Mouse (Mus musculus) forebrain, embryonic 12.5 days (tissue): ENCODE data around the gene Rbms3. TPM values are rescaled to one million over a fixed set of nuclear protein-coding genes. Genes with fewer than 3 reads are reported as not detected.

ENCODE experiments used
- ATAC-seq: fragments of 200-750 bp; cut with Nextera tagmentation; 2 replicates; pipeline ENCODE4 v1.8.0; 2017; ENCODE audit warnings: moderate TSS enrichment; ENCODE audit not compliant: low FRiP score
- H3K27ac ChIP-seq: fragments of 300-500 bp; sonication (generic); 2 replicates; pipeline ENCODE4 v1.5.1; 2016; ENCODE audit warnings: mild to moderate bottlenecking
- H3K27me3 ChIP-seq: fragments of 300-500 bp; sonication (generic); 2 replicates; pipeline ENCODE4 v1.6.1; 2016; ENCODE audit warnings: mild to moderate bottlenecking
- H3K36me3 ChIP-seq: fragments of 300-500 bp; sonication (generic); replicated peaks from 2 replicates; pipeline ENCODE4 v1.6.1; 2016; ENCODE audit warnings: mild to moderate bottlenecking
- H3K4me1 ChIP-seq: fragments of 300-500 bp; sonication (generic); 2 replicates; pipeline ENCODE4 v1.6.1; 2016
- H3K4me2 ChIP-seq: fragments of 300-500 bp; sonication (generic); 2 replicates; pipeline ENCODE4 v1.6.1; 2016; ENCODE audit warnings: mild to moderate bottlenecking, moderate library complexity
- H3K4me3 ChIP-seq: fragments of 300-500 bp; sonication (generic); replicated peaks from 2 replicates; pipeline ENCODE4 v1.5.1; 2016; ENCODE audit warnings: mild to moderate bottlenecking
- H3K9ac ChIP-seq: fragments of 300-500 bp; sonication (generic); 2 replicates; pipeline ENCODE4 v1.6.1; 2016; ENCODE audit warnings: mild to moderate bottlenecking
- H3K9me3 ChIP-seq: fragments of 300-500 bp; sonication (generic); 2 replicates; pipeline ENCODE4 v1.6.1; 2016
- WGBS: fragments of 180-500 bp; shearing (Covaris S2); methylation state at CpG from one replicate; pipeline ENCODE4 v1.1.7; 2016; 5-methylcytosine and 5-hydroxymethylcytosine counted together
- polyA plus RNA-seq: library from polyadenylated mRNA; unstranded; fragments of >200 nt; fragmentation: Nextera tagmentation; extraction: Ambion mirVana; gene quantifications from 2 replicates; pipeline ENCODE4 v1.2.1, GENCODE M21; 2016

Rbms3 gene
- polyA plus RNA-seq, 1 experiment from 2014 or later, result 14.1 TPM

DNA sequence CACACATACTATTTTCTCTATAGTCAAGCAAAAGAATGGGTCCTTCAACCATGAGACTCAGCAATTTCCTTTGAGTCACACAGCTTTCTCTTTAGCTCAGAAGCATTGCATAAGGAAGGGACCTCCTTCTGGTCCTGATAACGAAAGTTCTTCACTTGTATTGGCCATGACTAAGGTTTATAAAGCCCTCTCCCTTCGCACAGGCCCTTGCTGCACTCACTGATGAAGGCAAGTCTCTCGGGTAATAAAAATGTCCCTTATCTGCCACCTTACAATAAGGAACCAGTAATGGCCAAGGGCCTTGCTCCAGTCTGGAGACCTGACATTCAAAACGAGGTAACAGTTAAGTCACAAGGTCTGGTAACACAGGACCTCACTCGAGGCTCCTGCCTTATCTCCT, 905.1 kb downstream of the Rbms3 start:
- H3K4me2 ChIP-seq, result no peak overlapping the region
- 82% methylated on average over 5 of the region's 5 CpGs for WGBS
- no peak overlapping the region for H3K27ac ChIP-seq
- H3K9me3 ChIP-seq, result no peaks in the 10 kb centered on the region
- no peaks in the 10 kb centered on the region for H3K27me3 ChIP-seq
- no peaks in the 10 kb centered on the region for H3K36me3 ChIP-seq
- no peak overlapping the region for H3K4me3 ChIP-seq
- no peak for ATAC-seq
- H3K4me1 ChIP-seq, result no peaks in the 10 kb centered on the region
- no peak overlapping the region for H3K9ac ChIP-seq

DNA sequence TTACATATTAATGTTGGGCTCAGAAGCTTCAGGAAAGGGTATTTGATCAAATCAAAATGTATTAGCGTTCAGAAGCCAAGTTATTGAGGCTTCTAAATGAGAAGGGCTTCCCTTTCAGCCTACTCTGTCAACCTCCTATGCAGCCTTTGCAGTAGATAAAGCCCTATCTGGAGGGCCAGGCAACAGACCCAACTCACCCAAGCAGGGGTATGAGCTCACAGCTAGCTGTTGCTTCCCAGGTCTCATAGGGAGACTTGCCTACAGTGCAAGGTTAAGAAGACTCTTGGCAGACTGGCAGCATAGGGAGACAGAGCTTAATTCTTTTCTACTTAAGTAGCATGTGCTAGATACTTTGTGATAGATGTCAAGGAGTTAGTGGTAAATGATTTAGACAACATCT, 926.6 kb downstream of the Rbms3 start:
- no peak for ATAC-seq
- Histone ChIP-seq H3K4me2 (no peak overlapping the region), H3K4me3 (no peak overlapping the region), H3K27ac (no peak overlapping the region), H3K9ac (no peak overlapping the region), H3K27me3 (no peaks in the 10 kb centered on the region), H3K36me3 (no peaks in the 10 kb centered on the region), H3K9me3 (no peaks in the 10 kb centered on the region), H3K4me1 (no peaks in the 10 kb centered on the region)
- 80% methylated on average over 1 of the region's 1 CpGs for WGBS

DNA sequence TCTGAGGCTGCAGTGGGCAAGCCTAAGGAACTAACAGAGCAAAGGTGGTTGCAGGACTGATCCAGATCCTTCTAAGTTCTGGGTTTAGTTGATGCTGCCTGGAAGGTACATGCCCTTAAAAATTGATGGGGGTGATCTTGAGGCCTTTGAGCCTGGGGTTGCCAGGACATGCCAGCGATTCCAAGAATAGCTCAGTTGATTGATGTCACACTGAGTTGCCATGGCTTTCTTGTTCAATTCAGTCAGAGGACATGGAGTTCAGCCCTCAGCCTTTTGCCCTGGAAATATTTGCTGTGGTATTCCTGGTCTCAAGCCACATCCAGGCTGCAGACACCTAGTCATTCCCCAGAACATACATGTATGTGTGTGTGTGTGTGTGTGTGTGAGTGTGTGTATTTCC, 927.1 kb downstream of the Rbms3 start:
- Histone ChIP-seq H3K4me1 (no peaks in the 10 kb centered on the region), H3K27me3 (no peaks in the 10 kb centered on the region), H3K27ac (no peak overlapping the region), H3K4me2 (no peak overlapping the region), H3K9ac (no peak overlapping the region), H3K4me3 (no peak overlapping the region), H3K36me3 (no peaks in the 10 kb centered on the region), H3K9me3 (no peaks in the 10 kb centered on the region)
- no peak for ATAC-seq
- WGBS, result 89% methylated on average over 1 of the region's 1 CpGs

DNA sequence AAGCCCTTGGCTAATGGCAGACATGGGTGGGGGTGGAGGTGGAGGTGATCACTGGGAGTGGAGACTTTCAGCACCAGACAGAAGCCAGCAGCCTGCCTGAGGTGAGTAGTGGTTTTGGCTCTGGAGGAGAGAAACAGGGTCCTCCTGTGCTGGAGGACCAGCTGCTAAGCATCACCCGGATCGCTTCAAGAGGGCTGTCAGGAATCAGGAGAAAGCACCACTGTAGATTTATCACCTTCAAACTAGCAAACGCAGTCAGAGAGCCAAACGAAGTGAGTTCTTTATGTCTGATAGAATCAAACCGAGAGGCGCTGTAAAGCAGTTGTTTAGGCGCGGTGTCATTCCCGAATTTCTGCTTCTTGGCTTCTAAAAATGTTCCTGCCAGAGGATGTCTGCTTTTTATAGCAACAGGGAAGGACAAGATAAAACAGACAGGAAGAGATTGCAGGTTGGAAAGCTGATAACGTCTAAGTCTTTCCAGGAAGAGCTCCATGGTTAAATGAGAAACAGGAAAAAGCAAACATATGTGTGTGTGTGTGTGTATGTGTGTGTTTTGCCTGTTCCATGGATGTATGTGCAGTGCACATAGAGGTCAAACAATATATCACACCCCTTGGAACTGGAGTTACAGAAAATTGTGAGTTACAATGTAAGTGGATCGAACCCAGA, 928.1 kb downstream of the Rbms3 start:
- H3K9me3 ChIP-seq, result no peaks in the 10 kb centered on the region
- 95% methylated on average over 11 of the region's 11 CpGs for WGBS
- H3K36me3 ChIP-seq, result no peaks in the 10 kb centered on the region
- ATAC-seq, result no peak
- no peak overlapping the region for H3K9ac ChIP-seq
- no peak overlapping the region for H3K27ac ChIP-seq
- H3K27me3 ChIP-seq, result no peaks in the 10 kb centered on the region
- H3K4me2 ChIP-seq, result no peak overlapping the region
- no peak overlapping the region for H3K4me3 ChIP-seq
- no peaks in the 10 kb centered on the region for H3K4me1 ChIP-seq

DNA sequence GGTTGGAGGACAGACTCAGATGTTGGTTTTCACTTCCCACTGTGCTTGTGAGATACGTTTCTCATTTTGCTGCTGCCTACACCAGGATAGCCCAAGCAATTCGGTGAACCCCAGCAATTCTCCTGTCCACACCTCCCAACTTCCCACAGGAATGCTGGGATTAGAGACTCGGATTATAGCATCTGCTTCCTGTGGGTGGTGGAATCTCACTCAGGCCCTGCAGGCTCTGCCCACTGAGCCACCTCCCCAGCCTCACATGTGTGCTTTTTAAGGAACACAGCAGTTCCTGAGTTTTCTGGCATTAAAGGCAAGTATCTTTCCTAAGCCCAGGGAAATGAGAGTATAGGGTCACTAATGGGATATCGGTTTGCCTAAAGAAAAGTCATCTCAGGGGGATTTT, 941.1 kb downstream of the Rbms3 start:
- H3K9me3 ChIP-seq, result no peaks in the 10 kb centered on the region

DNA sequence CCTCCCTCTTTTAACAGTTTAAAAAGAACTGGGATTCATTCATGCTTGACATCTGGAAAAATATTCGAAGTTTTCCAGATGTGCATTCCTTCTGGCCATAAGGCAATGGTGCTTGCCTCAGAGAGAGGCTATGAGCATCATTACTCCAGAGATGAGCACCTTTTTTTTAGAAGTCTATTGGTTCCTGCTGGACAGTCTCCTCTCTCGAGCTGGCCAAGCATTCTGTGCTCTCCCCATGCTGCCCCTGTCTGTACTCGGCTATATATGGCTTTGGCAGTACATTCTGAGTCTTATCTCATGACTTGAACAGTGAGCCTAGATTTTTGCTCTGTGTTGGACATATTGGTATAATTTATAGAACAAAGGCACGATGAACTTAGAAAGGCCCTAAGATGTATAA, 952.6 kb downstream of the Rbms3 start:
- 84% methylated on average over 4 of the region's 4 CpGs for WGBS
- no peaks in the 10 kb centered on the region for H3K36me3 ChIP-seq

More for the DNA sequence above, 941.1 kb downstream of the Rbms3 start:
- H3K36me3 ChIP-seq, result no peaks in the 10 kb centered on the region
- no peaks in the 10 kb centered on the region for H3K27me3 ChIP-seq
- no peak overlapping the region for H3K4me3 ChIP-seq
- H3K4me1 ChIP-seq, result no peaks in the 10 kb centered on the region
- ATAC-seq, result no peak
- H3K9ac ChIP-seq, result no peak overlapping the region
- H3K27ac ChIP-seq, result no peak overlapping the region
- no peak overlapping the region for H3K4me2 ChIP-seq
- WGBS, result 85% methylated on average over 4 of the region's 4 CpGs

DNA sequence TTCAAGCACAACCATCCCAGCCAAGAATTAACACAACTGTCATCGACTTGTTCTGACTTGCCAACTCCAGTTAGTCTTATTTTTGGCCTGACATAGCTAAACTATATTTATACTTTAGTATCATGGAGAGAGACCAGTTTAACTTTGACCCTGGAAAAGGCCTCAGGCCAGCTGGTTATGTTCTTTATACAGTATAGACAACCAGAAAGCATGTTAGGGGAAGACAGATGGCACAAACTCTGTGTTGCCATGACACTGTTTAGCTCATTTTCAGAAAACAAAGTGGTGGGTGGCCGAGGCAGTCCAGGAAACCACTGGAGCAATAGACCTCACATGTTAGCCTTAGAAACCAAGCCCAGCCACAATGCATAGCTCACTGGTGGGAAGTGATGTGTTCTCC, 953.3 kb downstream of the Rbms3 start:
- Histone ChIP-seq H3K27me3 (no peaks in the 10 kb centered on the region), H3K4me3 (no peak overlapping the region), H3K36me3 (no peaks in the 10 kb centered on the region), H3K27ac (no peak overlapping the region), H3K4me2 (no peak overlapping the region), H3K9me3 (no peaks in the 10 kb centered on the region), H3K4me1 (no peaks in the 10 kb centered on the region; the same call in 1 of the 2 replicates), H3K9ac (no peak overlapping the region)
- ATAC-seq, result no peak
- 77% methylated on average over 2 of the region's 2 CpGs for WGBS

More for the DNA sequence above, 952.6 kb downstream of the Rbms3 start:
- H3K4me2 ChIP-seq, result no peak overlapping the region
- no peak overlapping the region for H3K4me3 ChIP-seq
- H3K27ac ChIP-seq, result no peak overlapping the region
- H3K27me3 ChIP-seq, result no peaks in the 10 kb centered on the region
- no peak overlapping the region for H3K9ac ChIP-seq
- no peak for ATAC-seq
- no peaks in the 10 kb centered on the region; the same call in 1 of the 2 replicates for H3K4me1 ChIP-seq
- no peaks in the 10 kb centered on the region for H3K9me3 ChIP-seq

DNA sequence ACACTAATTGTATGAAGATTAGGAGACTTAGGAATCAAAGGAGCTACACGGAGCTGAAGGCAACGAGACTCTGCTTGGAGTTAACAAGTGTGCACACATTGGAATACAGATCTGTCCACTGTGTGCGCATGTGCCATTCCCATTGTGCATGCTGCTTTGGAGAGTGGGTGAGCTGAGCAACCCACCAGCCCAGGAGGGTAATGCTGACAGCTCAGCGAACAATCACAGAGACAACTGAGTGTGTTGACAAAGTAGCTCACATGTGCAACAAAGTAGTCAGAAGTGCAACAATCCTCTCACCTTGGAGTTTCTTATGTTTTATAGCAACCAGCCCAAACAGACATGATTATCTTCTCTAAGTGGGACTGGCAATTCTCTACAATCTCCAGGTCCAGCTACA, 955.5 kb downstream of the Rbms3 start:
- no peak overlapping the region for H3K4me2 ChIP-seq
- WGBS, result 36% methylated on average over 4 of the region's 4 CpGs
- no peaks in the 10 kb centered on the region for H3K27me3 ChIP-seq
- H3K9me3 ChIP-seq, result no peaks in the 10 kb centered on the region
- H3K27ac ChIP-seq, result no peak overlapping the region
- no peaks in the 10 kb centered on the region; the same call in 1 of the 2 replicates for H3K4me1 ChIP-seq
- no peak for ATAC-seq
- no peak overlapping the region for H3K9ac ChIP-seq
- H3K4me3 ChIP-seq, result no peak overlapping the region
- H3K36me3 ChIP-seq, result no peaks in the 10 kb centered on the region

DNA sequence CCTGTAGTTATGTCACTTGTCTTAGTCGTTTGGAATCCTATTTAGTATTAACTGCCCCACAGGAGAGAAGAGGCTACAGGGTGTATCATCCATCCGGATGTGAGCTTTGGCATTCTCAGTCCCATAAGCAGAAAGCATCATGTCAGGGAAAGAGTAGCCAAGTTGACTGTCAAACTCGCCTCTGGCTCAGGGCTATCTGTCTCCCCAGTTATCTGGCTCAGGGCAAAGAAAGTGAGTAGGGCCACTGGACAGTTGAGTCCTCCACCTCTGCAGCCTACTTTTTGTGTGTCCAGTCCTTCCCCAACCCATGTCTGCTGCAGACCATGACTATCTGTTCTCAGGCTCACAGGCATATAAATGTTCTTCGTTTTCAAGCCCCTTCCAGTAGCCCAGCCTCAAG, 968.7 kb downstream of the Rbms3 start:
- no peak overlapping the region for H3K9ac ChIP-seq
- H3K27me3 ChIP-seq, result no peaks in the 10 kb centered on the region
- no peaks in the 10 kb centered on the region for H3K4me1 ChIP-seq
- no peak overlapping the region for H3K4me3 ChIP-seq
- H3K4me2 ChIP-seq, result no peak overlapping the region
- 86% methylated on average over 4 of the region's 4 CpGs for WGBS
- no peak for ATAC-seq
- H3K36me3 ChIP-seq, result no peaks in the 10 kb centered on the region
- no peaks in the 10 kb centered on the region for H3K9me3 ChIP-seq
- H3K27ac ChIP-seq, result no peak overlapping the region

DNA sequence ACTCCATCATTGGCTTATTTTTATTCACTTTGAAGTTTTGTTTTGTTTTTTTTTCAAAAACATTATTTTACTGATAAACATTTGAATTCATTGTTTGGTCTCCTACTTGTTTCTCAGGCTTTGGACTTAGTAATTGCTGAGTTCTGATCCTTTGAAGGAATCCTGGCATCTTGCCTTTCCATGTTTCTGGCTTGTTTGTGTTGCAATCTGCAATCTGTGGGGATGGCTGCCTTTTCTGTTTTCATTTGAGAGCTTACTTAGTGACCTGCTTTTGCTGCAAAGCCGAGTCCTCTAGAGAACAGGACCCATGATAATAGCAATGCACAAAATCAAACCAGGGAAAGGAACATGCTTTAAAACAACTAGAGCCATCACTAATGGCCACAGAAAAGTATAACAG, 969.8 kb downstream of the Rbms3 start:
- H3K27ac ChIP-seq, result no peak overlapping the region
- no peaks in the 10 kb centered on the region for H3K27me3 ChIP-seq
- H3K4me1 ChIP-seq, result no peaks in the 10 kb centered on the region
- H3K4me3 ChIP-seq, result no peak overlapping the region
- H3K9ac ChIP-seq, result no peak overlapping the region
- WGBS, result 82% methylated on average over 1 of the region's 1 CpGs
- H3K9me3 ChIP-seq, result no peaks in the 10 kb centered on the region
- ATAC-seq, result no peak
- no peak overlapping the region for H3K4me2 ChIP-seq
- no peaks in the 10 kb centered on the region for H3K36me3 ChIP-seq

DNA sequence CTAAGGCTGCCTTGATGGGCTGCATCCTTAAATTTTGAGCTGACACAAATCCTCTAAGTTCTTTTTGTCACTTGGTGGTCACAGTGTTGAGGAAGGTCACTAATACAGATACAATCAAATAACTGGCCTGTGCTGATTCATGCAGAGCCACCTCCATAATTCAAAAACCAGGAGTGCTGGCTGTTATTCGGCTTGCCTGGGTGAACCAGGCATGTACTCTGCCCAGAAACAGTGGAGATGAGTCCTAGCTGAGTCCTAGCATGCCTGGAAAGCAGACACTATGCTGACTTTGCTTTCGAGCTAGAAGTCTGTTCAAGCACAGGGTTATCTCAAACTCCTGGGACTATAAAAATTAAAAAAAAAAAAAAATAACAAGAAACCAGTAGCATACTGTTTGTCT, 972.6 kb downstream of the Rbms3 start:
- Histone ChIP-seq H3K4me2 (no peak overlapping the region), H3K9ac (no peak overlapping the region), H3K4me1 (no peaks in the 10 kb centered on the region), H3K9me3 (no peaks in the 10 kb centered on the region), H3K36me3 (no peaks in the 10 kb centered on the region), H3K4me3 (no peak overlapping the region), H3K27ac (no peak overlapping the region), H3K27me3 (no peaks in the 10 kb centered on the region)
- no peak for ATAC-seq
- 88% methylated on average over 2 of the region's 2 CpGs for WGBS

DNA sequence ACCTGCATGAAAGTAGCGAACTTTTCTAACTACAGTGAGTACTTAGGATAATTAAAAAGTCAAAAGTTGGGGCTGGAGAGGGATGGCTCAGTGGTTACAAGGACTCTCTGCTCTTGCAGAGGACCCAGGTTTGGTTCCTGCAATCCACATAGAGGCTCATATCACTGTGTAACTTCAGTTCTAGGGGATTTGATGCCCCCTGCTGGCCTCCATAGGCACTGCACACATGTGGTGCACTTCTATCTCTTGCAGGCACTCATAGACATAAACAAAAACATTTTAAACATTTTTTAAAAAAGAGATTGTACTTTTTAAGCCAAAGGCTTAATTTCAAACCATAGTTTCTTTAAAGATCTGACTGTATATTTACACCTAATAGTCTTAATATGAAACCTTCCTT, 978.3 kb downstream of the Rbms3 start:
- Histone ChIP-seq H3K27ac (no peak overlapping the region), H3K4me1 (peaks cover 3% of the 10 kb centered on the region; the same call in 1 of the 2 replicates), H3K9me3 (no peaks in the 10 kb centered on the region), H3K36me3 (no peaks in the 10 kb centered on the region), H3K27me3 (no peaks in the 10 kb centered on the region), H3K4me2 (no peak overlapping the region), H3K4me3 (no peak overlapping the region), H3K9ac (no peak overlapping the region)
- WGBS, result 93% methylated on average over 1 of the region's 1 CpGs
- no peak for ATAC-seq

DNA sequence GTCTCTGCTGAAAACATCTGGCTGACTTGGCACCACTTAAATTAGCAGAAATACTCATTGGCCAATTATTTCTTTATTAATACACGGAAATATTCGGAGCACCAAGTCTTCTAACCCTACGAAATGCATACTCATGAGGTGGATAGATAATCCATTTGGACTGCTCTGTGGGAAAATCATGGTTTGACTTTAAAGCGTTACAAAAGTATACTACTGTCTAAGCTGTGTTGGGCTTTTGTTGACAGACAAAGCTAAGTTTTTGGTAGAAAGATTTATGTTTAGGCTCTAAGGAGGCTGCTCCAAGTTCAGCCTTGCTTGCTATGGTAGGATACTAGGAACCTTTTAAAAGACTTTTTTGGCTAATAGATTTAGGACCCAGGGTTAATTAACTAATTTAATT, 979.8 kb downstream of the Rbms3 start:
- Histone ChIP-seq H3K27ac (no peak overlapping the region), H3K9me3 (no peaks in the 10 kb centered on the region), H3K27me3 (no peaks in the 10 kb centered on the region), H3K4me2 (no peak overlapping the region), H3K9ac (no peak overlapping the region), H3K4me3 (no peak overlapping the region), H3K36me3 (no peaks in the 10 kb centered on the region), H3K4me1 (peaks cover 3% of the 10 kb centered on the region; the same call in 1 of the 2 replicates)
- 78% methylated on average over 4 of the region's 4 CpGs for WGBS
- no peak for ATAC-seq
